Mouse (Mus musculus) MEL (cell line): ENCODE measurements around the gene Zbtb24.

Experiments used
- CTCF ChIP-seq, 3 experiments: IDR thresholded peaks in 2 of 3; conservative IDR thresholded peaks in 1 of 3; 2 replicates each; pipeline ENCODE4 v1.5.1; 2011 to 2012; ENCODE audit warnings: low read length in 3 of 3, low read depth in 2 of 3, mild to moderate bottlenecking in 2 of 3, improper control_type of control experiment in 1 of 3, inconsistent platforms in 1 of 3, mixed read lengths in 1 of 3, moderate library complexity in 1 of 3; ENCODE audit not compliant: control insufficient read depth in 1 of 3, insufficient read depth in 1 of 3, poor library complexity in 1 of 3, severe bottlenecking in 1 of 3
- ELF1 ChIP-seq: IDR thresholded peaks from 2 replicates; pipeline ENCODE4 v1.6.1; 2014; ENCODE audit warnings: low read depth, mild to moderate bottlenecking, inconsistent platforms, low read length, improper control_type of control experiment, moderate library complexity
- KAT2A ChIP-seq: conservative IDR thresholded peaks from 2 replicates; pipeline ENCODE4 v1.6.1; 2012; ENCODE audit warnings: low read depth, low read length, improper control_type of control experiment, inconsistent platforms
- MYC ChIP-seq: IDR thresholded peaks from 2 replicates; pipeline ENCODE4 v1.6.1; 2011; ENCODE audit warnings: low read depth, mild to moderate bottlenecking, low read length, improper control_type of control experiment, moderate library complexity
- POLR2A ChIP-seq, 2 experiments: IDR thresholded peaks; 2 replicates each; pipeline ENCODE4 v1.6.1; 2011 to 2012; ENCODE audit warnings: low read length in 2 of 2, mild to moderate bottlenecking in 2 of 2, control low read depth in 1 of 2, improper control_type of control experiment in 1 of 2, low read depth in 1 of 2, moderate library complexity in 1 of 2; ENCODE audit not compliant: control insufficient read depth in 1 of 2, insufficient read depth in 1 of 2, poor library complexity in 1 of 2
- SMC3 ChIP-seq: IDR thresholded peaks from 2 replicates; pipeline ENCODE4 v1.6.1; 2011; ENCODE audit warnings: low read depth, low read length, improper control_type of control experiment
- TBP ChIP-seq: IDR thresholded peaks from 2 replicates; pipeline ENCODE4 v1.8.0; 2011; ENCODE audit warnings: low read depth, low read length, improper control_type of control experiment
- UBTF ChIP-seq: IDR thresholded peaks from 2 replicates; pipeline ENCODE4 v1.6.1; 2012; ENCODE audit warnings: low read depth, mild to moderate bottlenecking, inconsistent platforms, low read length, improper control_type of control experiment, moderate library complexity, borderline replicate concordance; ENCODE audit not compliant: insufficient read depth
- ZMIZ1 ChIP-seq: IDR thresholded peaks from 2 replicates; pipeline ENCODE4 v1.6.1; 2012; ENCODE audit warnings: low read depth, mild to moderate bottlenecking, inconsistent platforms, low read length, improper control_type of control experiment, moderate library complexity

GRCm38 (mm10) chr10:41464401-41464955 lies 14.3 kb downstream of the Zbtb24 start:
- no peak for TF ChIP-seq POLR2A (IDR thresholded peaks at IDR 0.05; ENCODE audit: control insufficient read depth in 1 of 2, insufficient read depth in 1 of 2, low read depth in 1 of 2, low read length in 2 of 2, poor library complexity in 1 of 2)
- TF ChIP-seq CTCF (IDR thresholded peaks at IDR 0.05 in 2 of 3, conservative IDR thresholded peaks at IDR 0.05 in 1 of 3; ENCODE audit: control insufficient read depth in 1 of 3, insufficient read depth in 1 of 3, low read depth in 2 of 3, low read length in 3 of 3, poor library complexity in 1 of 3, severe bottlenecking in 1 of 3), result no peak
- TF ChIP-seq ZMIZ1, result no peak
- TF ChIP-seq KAT2A, result no peak
- no peak for TF ChIP-seq ELF1
- no peak for TF ChIP-seq UBTF
- TF ChIP-seq SMC3, result no peak
- no peak for TF ChIP-seq TBP
- no peak for TF ChIP-seq MYC
